Mouse (Mus musculus): Measurements from ENCODE around the gene Ifnl3.

GRCm38 (mm10) chr7:28573236-28573635 is 50.6 kb downstream of the Ifnl3 start:
- TF ChIP-seq GATA1 (IDR thresholded peaks at IDR 0.05; ENCODE audit: low read depth, low read length) (no peak), CTCF (IDR thresholded peaks at IDR 0.05 in 2 of 3, conservative IDR thresholded peaks at IDR 0.05 in 1 of 3; ENCODE audit: control insufficient read depth in 1 of 3, insufficient read depth in 1 of 3, low read depth in 2 of 3, low read length in 3 of 3, poor library complexity in 1 of 3, severe bottlenecking in 1 of 3) (no peak), EP300 (IDR thresholded peaks at IDR 0.05; ENCODE audit: low read depth in 1 of 2, low read length in 2 of 2) (no peak), CHD1 (IDR thresholded peaks at IDR 0.05; ENCODE audit: low read depth, low read length) (no peak), MAFK (IDR thresholded peaks at IDR 0.05; ENCODE audit: borderline replicate concordance, low read depth, low read length) (no peak), NRF1 (IDR thresholded peaks at IDR 0.05; ENCODE audit: insufficient read depth, low read depth, low read length, poor library complexity, severe bottlenecking) (no peak), POLR2AphosphoS5 (IDR thresholded peaks at IDR 0.05; ENCODE audit: borderline replicate concordance, low read depth, low read length) (no peak), POLR2AphosphoS2 (IDR thresholded peaks at IDR 0.05; ENCODE audit: low read length) (no peak), KAT2A (conservative IDR thresholded peaks at IDR 0.05; ENCODE audit: low read depth, low read length) (no peak)

Measured in MEL (cell line).